Mouse (Mus musculus): Measurements from ENCODE around the gene Obscn. TPM values are rescaled to one million over a fixed set of nuclear protein-coding genes. Genes with fewer than 3 reads are reported as not detected.

The Obscn gene
- polyA plus RNA-seq, 1 experiment from 2014 or later = 2.4 TPM

DNA sequence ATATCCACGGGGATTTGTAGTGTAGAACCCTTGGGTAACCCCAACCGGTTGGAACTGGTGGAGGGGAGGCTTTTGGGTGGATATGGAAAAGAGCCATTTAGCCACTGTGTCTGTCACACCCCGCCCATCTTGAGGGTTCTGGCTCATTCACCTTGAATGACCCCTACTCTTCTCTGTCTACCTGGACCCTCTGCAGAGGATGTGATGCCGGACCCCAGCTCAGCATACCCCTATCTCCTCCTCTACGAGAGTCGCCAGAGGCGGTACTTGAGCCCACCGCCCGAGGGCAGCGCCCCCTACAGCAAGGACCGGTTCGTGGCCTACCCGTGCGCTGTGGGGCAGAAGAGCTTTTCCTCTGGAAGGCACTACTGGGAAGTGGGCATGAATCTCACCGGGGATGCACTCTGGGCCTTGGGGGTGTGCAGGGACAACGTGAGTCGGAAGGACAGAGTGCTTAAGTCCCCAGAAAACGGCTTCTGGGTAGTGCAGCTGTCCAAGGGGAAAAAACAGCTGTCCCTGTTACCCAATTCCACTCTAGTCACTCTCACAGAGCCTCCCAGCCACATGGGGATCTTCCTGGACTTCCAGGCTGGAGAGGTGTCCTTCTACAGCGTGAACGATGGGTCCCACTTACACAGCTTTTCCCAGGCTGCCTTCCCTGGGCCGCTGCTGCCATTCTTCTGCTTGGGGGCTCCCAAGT is 165.2 kb downstream of the Obscn start:
- WGBS = 90% methylated on average over 21 of the region's 21 CpGs
- H3K27me3 ChIP-seq = no peaks in the 10 kb centered on the region
- ATAC-seq (ENCODE audit: insufficient number of reproducible peaks, low FRiP score, low TSS enrichment, low read depth) = no peak
- no peak overlapping the region for H3K27ac ChIP-seq (replicated peaks)
- H3K36me3 ChIP-seq = peaks cover 9% of the 10 kb centered on the region; the same call in 1 of the 2 replicates
- no peak overlapping the region for H3K9ac ChIP-seq
- no peak overlapping the region for H3K4me3 ChIP-seq (replicated peaks)
- no peaks in the 10 kb centered on the region for H3K9me3 ChIP-seq (replicated peaks)
- no peak overlapping the region for H3K4me2 ChIP-seq (replicated peaks)
- no peaks in the 10 kb centered on the region for H3K4me1 ChIP-seq

DNA sequence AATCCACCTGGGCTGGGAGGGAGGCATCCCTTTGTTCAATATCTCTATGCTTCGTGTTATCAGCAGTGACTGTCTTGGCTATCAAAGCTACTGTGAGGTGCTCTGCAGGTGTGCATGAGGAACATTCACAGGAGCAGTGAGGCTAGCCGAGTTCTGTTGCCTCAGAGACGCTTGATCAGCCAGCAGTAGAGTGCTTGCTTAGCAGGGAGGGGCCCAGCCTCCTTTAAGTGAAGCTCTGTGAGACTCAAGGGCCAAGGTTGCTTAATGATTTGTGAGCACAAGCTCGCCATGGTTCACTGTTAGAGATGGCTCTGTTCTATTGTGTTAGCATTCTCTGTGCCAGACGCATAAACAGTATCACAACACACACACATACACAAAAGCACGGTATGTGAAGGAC is 166.5 kb downstream of the Obscn start:
- no peak overlapping the region for H3K9ac ChIP-seq
- H3K4me1 ChIP-seq = no peaks in the 10 kb centered on the region
- no peak overlapping the region for H3K4me3 ChIP-seq (replicated peaks)
- H3K27ac ChIP-seq (replicated peaks) = no peak overlapping the region
- no peak overlapping the region for H3K4me2 ChIP-seq (replicated peaks)
- ATAC-seq (ENCODE audit: insufficient number of reproducible peaks, low FRiP score, low TSS enrichment, low read depth) = no peak
- no peaks in the 10 kb centered on the region for H3K9me3 ChIP-seq (replicated peaks)
- H3K36me3 ChIP-seq = peaks cover 9% of the 10 kb centered on the region; the same call in 1 of the 2 replicates
- 81% methylated on average over 6 of the region's 6 CpGs for WGBS
- no peaks in the 10 kb centered on the region for H3K27me3 ChIP-seq

DNA sequence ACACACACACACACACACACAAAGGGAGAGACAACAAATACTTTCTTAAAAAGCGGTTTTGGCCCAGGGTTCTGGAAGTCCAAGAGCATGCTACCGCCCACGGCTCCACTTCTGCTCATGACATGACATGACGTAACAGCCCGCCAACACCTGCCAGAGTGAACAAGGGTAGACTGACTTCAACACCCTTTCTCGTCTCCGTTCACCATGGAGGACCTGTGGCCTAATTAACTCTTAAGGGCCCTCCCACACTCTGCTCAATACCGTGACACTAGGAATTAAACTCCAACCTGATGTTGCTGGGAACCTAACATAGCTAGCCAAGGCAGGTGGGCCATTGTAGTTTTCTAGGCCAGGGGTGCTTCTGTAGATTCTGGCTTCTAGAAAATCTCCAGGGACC is 167.2 kb downstream of the Obscn start:
- H3K4me1 ChIP-seq = no peaks in the 10 kb centered on the region
- ATAC-seq (ENCODE audit: insufficient number of reproducible peaks, low FRiP score, low TSS enrichment, low read depth) = no peak
- H3K4me3 ChIP-seq (replicated peaks) = no peak overlapping the region
- H3K27ac ChIP-seq (replicated peaks) = no peak overlapping the region
- H3K4me2 ChIP-seq (replicated peaks) = no peak overlapping the region
- no peaks in the 10 kb centered on the region for H3K27me3 ChIP-seq
- WGBS = 82% methylated on average over 8 of the region's 8 CpGs
- H3K36me3 ChIP-seq = peaks cover 9% of the 10 kb centered on the region; the same call in 1 of the 2 replicates
- H3K9me3 ChIP-seq (replicated peaks) = no peaks in the 10 kb centered on the region
- no peak overlapping the region for H3K9ac ChIP-seq

DNA sequence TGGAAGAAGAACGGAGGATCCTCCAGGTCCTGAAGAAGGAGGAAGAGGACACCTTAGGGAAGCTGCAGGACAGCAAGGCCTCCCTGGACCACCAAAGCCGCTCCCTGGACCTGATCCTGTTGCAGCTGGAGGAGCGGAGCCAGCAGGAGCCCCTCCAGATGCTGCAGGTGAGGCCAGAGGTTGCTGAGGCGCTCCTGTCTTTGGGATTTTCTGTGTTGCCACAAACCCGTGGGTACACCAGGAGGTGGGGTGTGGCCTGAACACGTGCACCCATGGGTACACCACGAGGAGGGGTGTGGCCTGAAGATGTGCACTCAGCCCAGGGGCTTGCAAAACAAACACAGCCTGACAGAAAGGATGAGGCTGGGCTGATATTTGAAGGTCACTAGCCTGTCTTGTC is 167.7 kb downstream of the Obscn start:
- Histone ChIP-seq H3K4me1 (no peaks in the 10 kb centered on the region), H3K9ac (no peak overlapping the region), H3K27ac (replicated peaks) (no peak overlapping the region), H3K9me3 (replicated peaks) (no peaks in the 10 kb centered on the region), H3K36me3 (peaks cover 9% of the 10 kb centered on the region; the same call in 1 of the 2 replicates), H3K27me3 (peaks cover 2% of the 10 kb centered on the region; the same call in 1 of the 2 replicates), H3K4me2 (replicated peaks) (no peak overlapping the region), H3K4me3 (replicated peaks) (no peak overlapping the region)
- no peak for ATAC-seq (ENCODE audit: insufficient number of reproducible peaks, low FRiP score, low TSS enrichment, low read depth)
- WGBS = 78% methylated on average over 7 of the region's 7 CpGs

DNA sequence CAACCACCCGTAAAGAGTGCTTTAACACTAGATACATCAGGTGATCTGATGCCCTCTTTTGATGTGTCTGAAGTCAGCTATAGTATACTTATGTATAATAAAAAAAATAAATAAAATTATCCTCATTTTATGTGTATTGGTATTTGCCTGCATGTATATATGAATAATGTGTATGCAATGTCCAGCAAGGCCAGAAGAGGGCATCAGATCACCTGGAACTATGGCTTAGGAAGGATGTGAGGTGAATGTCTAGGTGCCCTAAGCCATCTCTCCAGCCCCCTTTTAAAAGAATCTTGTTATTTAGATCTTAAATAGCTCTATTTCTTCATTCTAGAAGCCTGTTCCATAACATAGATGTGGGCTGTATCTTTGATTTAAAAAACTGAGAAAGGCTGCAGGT is 168.9 kb downstream of the Obscn start:
- 95% methylated on average over 1 of the region's 1 CpGs for WGBS
- Histone ChIP-seq H3K4me2 (replicated peaks) (no peak overlapping the region), H3K9me3 (replicated peaks) (no peaks in the 10 kb centered on the region), H3K4me3 (replicated peaks) (no peak overlapping the region), H3K27ac (replicated peaks) (no peak overlapping the region), H3K4me1 (no peaks in the 10 kb centered on the region), H3K36me3 (peaks cover 9% of the 10 kb centered on the region; the same call in 1 of the 2 replicates), H3K27me3 (peaks cover 3% of the 10 kb centered on the region), H3K9ac (no peak overlapping the region)
- ATAC-seq (ENCODE audit: insufficient number of reproducible peaks, low FRiP score, low TSS enrichment, low read depth) = no peak

DNA sequence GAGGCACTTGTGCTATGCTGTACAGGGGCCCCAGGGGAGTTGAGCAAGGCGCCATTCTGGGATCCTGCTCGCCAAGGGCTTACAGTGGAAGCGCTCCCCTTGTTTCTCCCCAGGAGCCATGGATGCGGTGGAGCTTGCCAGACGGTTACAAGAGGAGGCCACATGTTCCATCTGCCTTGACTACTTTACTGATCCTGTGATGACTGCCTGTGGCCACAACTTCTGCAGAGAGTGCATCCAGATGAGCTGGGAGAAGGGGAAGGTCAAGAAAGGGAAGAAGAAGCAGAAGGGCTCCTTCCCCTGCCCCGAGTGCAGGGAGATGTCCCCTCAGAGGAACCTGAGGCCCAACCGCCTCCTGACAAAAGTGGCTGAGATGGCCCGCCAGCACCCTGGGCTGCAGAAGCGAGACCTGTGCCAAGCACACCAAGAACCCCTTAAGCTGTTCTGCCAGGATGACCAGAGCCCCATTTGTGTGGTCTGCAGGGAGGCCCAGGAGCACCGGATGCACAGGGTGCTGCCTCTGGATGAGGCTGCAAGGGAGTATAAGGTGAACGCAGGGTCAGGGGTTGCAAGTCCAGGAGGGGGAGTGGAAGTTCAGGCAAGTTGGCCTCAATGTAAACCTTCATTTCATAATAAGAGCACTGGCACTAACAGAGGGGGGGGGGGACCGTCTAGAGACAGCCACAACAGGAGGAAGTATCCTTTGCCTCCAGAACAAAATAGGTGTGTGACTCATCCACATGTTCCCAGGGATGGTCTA is 171.0 kb downstream of the Obscn start:
- no peak overlapping the region for H3K4me3 ChIP-seq (replicated peaks)
- H3K27me3 ChIP-seq = peaks cover 15% of the 10 kb centered on the region
- no peak overlapping the region for H3K9ac ChIP-seq
- no peaks in the 10 kb centered on the region for H3K9me3 ChIP-seq (replicated peaks)
- peaks cover 5% of the 10 kb centered on the region; the same call in 1 of the 2 replicates for H3K36me3 ChIP-seq
- H3K27ac ChIP-seq (replicated peaks) = no peak overlapping the region
- no peak for ATAC-seq (ENCODE audit: insufficient number of reproducible peaks, low FRiP score, low TSS enrichment, low read depth)
- H3K4me1 ChIP-seq = no peaks in the 10 kb centered on the region
- H3K4me2 ChIP-seq (replicated peaks) = no peak overlapping the region
- 42% methylated on average over 12 of the region's 12 CpGs for WGBS

DNA sequence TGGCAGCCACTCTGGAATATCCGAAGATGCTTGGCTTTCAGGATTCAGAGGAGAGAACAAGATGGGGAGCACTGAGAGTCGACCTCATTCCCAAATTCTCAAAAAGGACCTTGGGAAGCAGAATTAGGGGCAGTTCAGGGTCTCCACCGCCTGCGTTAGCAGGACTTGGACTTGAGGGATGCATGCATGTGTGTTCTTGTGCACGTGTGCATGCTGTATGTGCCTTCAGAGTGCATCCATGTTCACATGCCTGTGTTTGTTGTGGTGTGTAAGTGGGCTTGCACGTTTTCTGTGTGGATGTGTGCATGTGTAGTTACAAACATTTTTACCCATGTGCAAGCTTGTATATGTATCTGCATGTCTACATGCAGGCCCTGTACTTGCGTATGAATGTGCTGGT is 172.0 kb downstream of the Obscn start:
- Histone ChIP-seq H3K9ac (no peak overlapping the region), H3K27me3 (peaks cover 15% of the 10 kb centered on the region), H3K4me1 (peaks cover 7% of the 10 kb centered on the region; the same call in 1 of the 2 replicates), H3K36me3 (no peaks in the 10 kb centered on the region; the same call in 1 of the 2 replicates), H3K9me3 (replicated peaks) (no peaks in the 10 kb centered on the region), H3K27ac (replicated peaks) (no peak overlapping the region), H3K4me3 (replicated peaks) (no peak overlapping the region), H3K4me2 (replicated peaks) (no peak overlapping the region)
- 80% methylated on average over 7 of the region's 7 CpGs for WGBS
- no peak for ATAC-seq (ENCODE audit: insufficient number of reproducible peaks, low FRiP score, low TSS enrichment, low read depth)

DNA sequence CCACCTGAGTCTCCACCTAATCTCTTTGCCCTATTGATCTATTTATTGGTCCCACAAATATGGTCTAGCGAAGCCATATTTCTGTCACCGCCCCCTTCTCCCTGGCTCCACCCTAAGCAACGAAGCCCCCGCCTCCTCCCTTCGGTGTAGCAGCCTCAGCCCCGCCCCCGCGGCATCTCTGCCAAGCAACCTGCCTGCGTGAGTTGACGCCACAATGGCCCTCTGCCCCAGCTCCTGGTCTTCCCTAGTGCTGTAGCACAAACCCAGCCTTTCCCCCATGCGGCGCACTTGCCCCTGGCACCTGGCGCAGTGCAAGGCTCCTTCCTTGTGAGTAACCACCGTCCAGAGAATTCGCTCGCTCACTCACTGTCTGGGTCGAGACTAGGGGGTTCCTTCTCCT is 172.7 kb downstream of the Obscn start:
- 36% methylated on average over 17 of the region's 17 CpGs for WGBS
- no peak overlapping the region for H3K4me3 ChIP-seq (replicated peaks)
- H3K9ac ChIP-seq = no peak overlapping the region
- H3K9me3 ChIP-seq (replicated peaks) = no peaks in the 10 kb centered on the region
- H3K4me2 ChIP-seq (replicated peaks) = no peak overlapping the region
- H3K36me3 ChIP-seq = no peaks in the 10 kb centered on the region; the same call in 1 of the 2 replicates
- peaks cover 8% of the 10 kb centered on the region; the same call in 1 of the 2 replicates for H3K4me1 ChIP-seq
- H3K27ac ChIP-seq (replicated peaks) = no peak overlapping the region
- H3K27me3 ChIP-seq = peaks cover 15% of the 10 kb centered on the region
- ATAC-seq (ENCODE audit: insufficient number of reproducible peaks, low FRiP score, low TSS enrichment, low read depth) = no peak

DNA sequence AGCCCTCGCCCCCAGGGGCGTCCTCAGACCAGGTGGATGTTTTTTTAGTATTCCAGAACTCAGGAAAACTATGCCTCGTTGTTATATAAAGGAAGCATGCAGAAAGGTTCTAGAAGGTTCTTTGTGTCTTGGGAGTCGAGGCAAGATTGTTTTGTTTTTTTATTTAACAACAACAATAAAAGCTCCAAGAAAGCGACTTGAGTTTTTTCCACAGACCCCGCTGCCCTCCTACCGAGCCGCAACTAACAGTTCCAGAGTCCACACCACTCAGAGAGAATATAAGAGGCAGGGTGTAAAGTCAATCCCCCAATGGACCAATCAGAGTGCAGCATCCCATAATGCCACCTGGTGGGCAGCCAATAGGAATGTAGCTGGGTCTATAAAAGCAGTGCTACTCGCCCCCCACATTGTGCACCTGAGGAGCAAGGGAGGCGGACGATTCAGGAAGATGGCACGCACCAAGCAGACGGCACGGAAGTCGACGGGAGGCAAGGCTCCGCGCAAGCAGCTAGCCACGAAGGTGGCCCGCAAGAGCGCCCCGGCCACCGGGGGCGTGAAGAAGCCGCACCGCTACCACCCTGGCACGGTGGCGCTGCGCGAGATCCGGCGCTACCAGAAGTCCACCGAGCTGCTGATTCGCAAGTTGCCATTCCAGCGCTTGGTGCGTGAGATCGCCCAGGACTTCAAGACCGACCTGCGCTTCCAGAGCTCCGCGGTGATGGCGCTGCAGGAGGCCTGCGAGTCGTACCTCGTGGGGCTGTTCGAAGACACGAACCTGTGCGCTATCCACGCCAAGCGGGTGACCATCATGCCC is 174.6 kb downstream of the Obscn start:
- ATAC-seq (ENCODE audit: insufficient number of reproducible peaks, low FRiP score, low TSS enrichment, low read depth) = no peak
- no peak overlapping the region for H3K4me2 ChIP-seq (replicated peaks)

DNA sequence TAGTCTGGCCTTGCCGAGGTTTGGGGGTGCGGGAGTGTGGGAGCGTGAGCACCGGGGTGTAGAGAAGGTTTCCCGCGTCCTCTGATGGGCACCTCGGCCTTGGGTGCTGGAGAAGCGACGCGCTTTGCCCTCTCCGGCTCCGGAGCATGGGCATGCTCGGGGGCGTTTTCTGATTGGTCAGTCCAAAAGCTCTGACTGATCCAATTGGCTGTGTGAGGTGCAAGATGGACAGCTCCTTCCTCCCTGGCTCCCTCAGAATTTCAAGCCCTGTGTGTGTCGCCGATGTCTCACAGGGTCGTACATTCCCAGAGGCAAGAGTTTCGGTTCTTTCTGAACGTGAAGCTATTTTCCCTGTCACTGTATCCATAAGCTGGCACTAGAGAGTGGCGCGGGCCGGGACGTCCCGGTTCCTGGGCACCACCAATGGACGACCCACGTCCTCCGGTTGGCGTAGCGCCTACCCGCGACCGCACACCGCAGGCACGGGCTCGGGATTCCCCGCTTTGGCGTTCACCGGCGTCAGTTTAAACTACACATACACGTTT is 176.2 kb downstream of the Obscn start:
- Histone ChIP-seq H3K27ac (replicated peaks) (no peak overlapping the region; the same call in 1 of the 2 replicates), H3K4me2 (replicated peaks) (peak overlapping the region; percentile 84), H3K36me3 (peaks cover 4% of the 10 kb centered on the region; the same call in 1 of the 2 replicates), H3K9ac (peak overlapping the region; percentile 29), H3K4me1 (peaks cover 28% of the 10 kb centered on the region), H3K4me3 (replicated peaks) (peak overlapping the region; percentile 50), H3K27me3 (peaks cover 15% of the 10 kb centered on the region), H3K9me3 (replicated peaks) (no peaks in the 10 kb centered on the region)
- 2% methylated on average over 40 of the region's 40 CpGs for WGBS
- ATAC-seq (ENCODE audit: insufficient number of reproducible peaks, low FRiP score, low TSS enrichment, low read depth) = peak; percentile 64

More for the DNA sequence above, 174.6 kb downstream of the Obscn start:
- Histone ChIP-seq H3K9ac (no peak overlapping the region), H3K4me3 (replicated peaks) (no peak overlapping the region), H3K9me3 (replicated peaks) (no peaks in the 10 kb centered on the region), H3K27me3 (peaks cover 15% of the 10 kb centered on the region), H3K27ac (replicated peaks) (no peak overlapping the region), H3K36me3 (peaks cover 4% of the 10 kb centered on the region; the same call in 1 of the 2 replicates), H3K4me1 (peaks cover 22% of the 10 kb centered on the region)
- WGBS = 62% methylated on average over 50 of the region's 50 CpGs
